Mouse (Mus musculus): ENCODE data around the gene Fbln1.
A peak's percentile ranks its signal among the peaks of the same experiment; 100 is the strongest.
"Not testable (repeated sequence)": the region's sequence is repeated elsewhere in the genome, so short reads cannot be mapped to it uniquely, and the experiment has no call there.

The Fbln1 gene

GRCm38 (mm10) chr15:85295977-85296376 lies 90.2 kb downstream of the Fbln1 start:
- DNase-seq, result no peak

GRCm38 (mm10) chr15:85296538-85296937 lies 90.8 kb downstream of the Fbln1 start:
- no peak for DNase-seq

- peak; percentile 40 for DNase-seq
These were observed 92.5 kb downstream of the Fbln1 start for GRCm38 (mm10) chr15:85298167-85298781.

- DNase-seq, result no peak
These were observed 93.2 kb downstream of the Fbln1 start for GRCm38 (mm10) chr15:85298946-85299345.

- no peak for DNase-seq
These were observed 97.5 kb downstream of the Fbln1 start for GRCm38 (mm10) chr15:85303241-85303640.

- no peak for DNase-seq
These were observed 98.2 kb downstream of the Fbln1 start for GRCm38 (mm10) chr15:85303976-85304375.

- no peak for DNase-seq
These were observed 101.4 kb downstream of the Fbln1 start for GRCm38 (mm10) chr15:85307061-85307660.

- no peak for DNase-seq
These were observed 105.4 kb downstream of the Fbln1 start for GRCm38 (mm10) chr15:85311058-85311657.

GRCm38 (mm10) chr15:85315378-85316025 lies 109.8 kb downstream of the Fbln1 start:
- DNase-seq, result peak; percentile 80

- DNase-seq, result no peak
These were observed 110.8 kb downstream of the Fbln1 start for GRCm38 (mm10) chr15:85316342-85317140.

- no peak for DNase-seq
These were observed 114.3 kb downstream of the Fbln1 start for GRCm38 (mm10) chr15:85319924-85320668.

- no peak for DNase-seq
These were observed 117.5 kb downstream of the Fbln1 start for GRCm38 (mm10) chr15:85323214-85323613.

- DNase-seq, result no peak
These were observed 118.7 kb downstream of the Fbln1 start for GRCm38 (mm10) chr15:85324426-85324825.

GRCm38 (mm10) chr15:85327808-85328207 lies 122.1 kb downstream of the Fbln1 start:
- DNase-seq, result no peak

- not testable (repeated sequence) for DNase-seq
These were observed 122.7 kb downstream of the Fbln1 start for GRCm38 (mm10) chr15:85328455-85328854.

- no peak for DNase-seq
These were observed 123.3 kb downstream of the Fbln1 start for GRCm38 (mm10) chr15:85329096-85329495.

- DNase-seq, result no peak
These were observed 124.3 kb downstream of the Fbln1 start for GRCm38 (mm10) chr15:85330024-85330423.

GRCm38 (mm10) chr15:85333511-85333910 lies 127.8 kb downstream of the Fbln1 start:
- not testable (repeated sequence) for DNase-seq

GRCm38 (mm10) chr15:85334234-85334633 lies 128.5 kb downstream of the Fbln1 start:
- DNase-seq, result no peak

GRCm38 (mm10) chr15:85335671-85336300 lies 130.0 kb downstream of the Fbln1 start, which contains the start of gene Atxn10:
Atxn10 (plus strand) TSS chr15:85336245.
- DNase-seq, result peak; percentile 58
